Mouse (Mus musculus) CH12.LX (cell line): ENCODE data around the gene Slc4a2. TPM values are rescaled to one million over a fixed set of nuclear protein-coding genes. Genes with fewer than 3 reads are reported as not detected.

ENCODE experiments used
- DNase-seq: peaks from one replicate; pipeline ENCODE4 v3.0.0-alpha.2; 2013; ENCODE audit errors: extremely low read depth
- H3K27ac ChIP-seq: 2 replicates; pipeline ENCODE4 v1.5.1; 2012; ENCODE audit warnings: low read depth, mild to moderate bottlenecking, control low read depth, moderate library complexity; ENCODE audit not compliant: insufficient read depth
- H3K27me3 ChIP-seq: replicated peaks from 2 replicates; pipeline ENCODE3; 2012; ENCODE audit warnings: inconsistent platforms
- H3K36me3 ChIP-seq, 2 experiments: replicated peaks in 1 of 2; 2 replicates each; pipeline versions ENCODE3 to v1.6.1; 2012; ENCODE audit warnings: inconsistent platforms in 1 of 2, low read length in 1 of 2, mild to moderate bottlenecking in 1 of 2, mixed read lengths in 1 of 2, moderate library complexity in 1 of 2; ENCODE audit not compliant: control insufficient read depth in 1 of 2, insufficient read depth in 1 of 2
- H3K4me1 ChIP-seq, 2 experiments: 2 replicates each; pipeline ENCODE4 v1.6.1; 2012; ENCODE audit warnings: inconsistent platforms in 1 of 2, moderate library complexity in 1 of 2; ENCODE audit not compliant: insufficient read depth in 2 of 2, control insufficient read depth in 1 of 2
- H3K4me2 ChIP-seq: 2 replicates; pipeline ENCODE4 v1.6.1; 2012; ENCODE audit warnings: low read depth, mild to moderate bottlenecking, control low read depth; ENCODE audit not compliant: poor library complexity, insufficient read depth, severe bottlenecking
- H3K4me3 ChIP-seq, 3 experiments: fragments of 150-350 bp in 1 of 3; sonication (generic) in 1 of 3; replicated peaks in 1 of 3; 2 replicates each; pipeline versions ENCODE3 to v1.5.1; 2011 to 2012; ENCODE audit warnings: low read depth in 2 of 3, low read length in 2 of 3, mild to moderate bottlenecking in 2 of 3, moderate library complexity in 2 of 3, control low read depth in 1 of 3, improper control_type of control experiment in 1 of 3, inconsistent platforms in 1 of 3, mixed read lengths in 1 of 3; ENCODE audit not compliant: poor library complexity in 1 of 3
- H3K79me2 ChIP-seq: replicated peaks from 2 replicates; pipeline ENCODE4 v1.6.1; 2012; ENCODE audit warnings: mild to moderate bottlenecking, moderate library complexity; ENCODE audit not compliant: control insufficient read depth, poor library complexity, insufficient read depth, severe bottlenecking; ENCODE audit errors: extremely low read depth
- H3K9ac ChIP-seq: 2 replicates; pipeline ENCODE4 v1.6.1; 2012; ENCODE audit warnings: low read depth, mild to moderate bottlenecking, control low read depth, moderate library complexity; ENCODE audit not compliant: insufficient read depth
- H3K9me3 ChIP-seq: replicated peaks from 2 replicates; pipeline ENCODE3; 2012; ENCODE audit warnings: low read length, inconsistent platforms, mixed read lengths
- BHLHE40 ChIP-seq: IDR thresholded peaks from 2 replicates; pipeline ENCODE4 v1.6.1; 2011; ENCODE audit warnings: mild to moderate bottlenecking, low read depth, low read length, improper control_type of control experiment
- CHD1 ChIP-seq: IDR thresholded peaks from 2 replicates; pipeline ENCODE4 v1.6.1; 2012; ENCODE audit warnings: low read depth, low read length, improper control_type of control experiment, inconsistent platforms
- E2F4 ChIP-seq: IDR thresholded peaks from 2 replicates; pipeline ENCODE4 v1.6.1; 2011; ENCODE audit warnings: low read depth, low read length, improper control_type of control experiment; ENCODE audit not compliant: insufficient replicate concordance
- ELF1 ChIP-seq: IDR thresholded peaks from 2 replicates; pipeline ENCODE4 v1.6.1; 2014; ENCODE audit warnings: low read depth, mild to moderate bottlenecking, inconsistent platforms, low read length, improper control_type of control experiment
- GABPA ChIP-seq: IDR thresholded peaks from 2 replicates; pipeline ENCODE4 v1.6.1; 2012; ENCODE audit warnings: low read depth, low read length, improper control_type of control experiment, inconsistent platforms; ENCODE audit not compliant: insufficient replicate concordance
- HCFC1 ChIP-seq: IDR thresholded peaks from 2 replicates; pipeline ENCODE4 v1.6.1; 2012; ENCODE audit warnings: low read depth, mild to moderate bottlenecking, inconsistent platforms, low read length, improper control_type of control experiment
- IRF4 ChIP-seq: IDR thresholded peaks from 2 replicates; pipeline ENCODE4 v1.6.1; 2014; ENCODE audit warnings: low read depth, mild to moderate bottlenecking, inconsistent platforms, low read length, improper control_type of control experiment
- JUN ChIP-seq: IDR thresholded peaks from 2 replicates; pipeline ENCODE4 v1.6.1; 2011; ENCODE audit warnings: low read depth, mild to moderate bottlenecking, low read length, improper control_type of control experiment, moderate library complexity; ENCODE audit not compliant: insufficient read depth
- JUND ChIP-seq: conservative IDR thresholded peaks from 2 replicates; pipeline ENCODE4 v1.6.1; 2011; ENCODE audit warnings: low read depth, low read length, improper control_type of control experiment
- KAT2A ChIP-seq: IDR thresholded peaks from 2 replicates; pipeline ENCODE4 v1.6.1; 2012; ENCODE audit warnings: low read length, improper control_type of control experiment, inconsistent platforms; ENCODE audit not compliant: insufficient replicate concordance
- MAX ChIP-seq: IDR thresholded peaks from 2 replicates; pipeline ENCODE4 v1.6.1; 2011; ENCODE audit warnings: low read length, improper control_type of control experiment
- MEF2A ChIP-seq: IDR thresholded peaks from 2 replicates; pipeline ENCODE4 v1.6.1; 2014; ENCODE audit warnings: low read depth, mild to moderate bottlenecking, inconsistent platforms, low read length, improper control_type of control experiment, borderline replicate concordance
- MXI1 ChIP-seq: IDR thresholded peaks from 2 replicates; pipeline ENCODE4 v1.6.1; 2011; ENCODE audit warnings: mild to moderate bottlenecking, low read depth, low read length, improper control_type of control experiment
- MYC ChIP-seq: IDR thresholded peaks from 2 replicates; pipeline ENCODE4 v1.6.1; 2011; ENCODE audit warnings: low read depth, mild to moderate bottlenecking, improper control_type of control experiment, low read length
- NRF1 ChIP-seq: IDR thresholded peaks from 2 replicates; pipeline ENCODE4 v1.6.1; 2014; ENCODE audit warnings: low read depth, mild to moderate bottlenecking, inconsistent platforms, low read length, improper control_type of control experiment, moderate library complexity
- PAX5 ChIP-seq: IDR thresholded peaks from 2 replicates; pipeline ENCODE4 v1.6.1; 2012; ENCODE audit warnings: low read length, inconsistent platforms, mixed read lengths
- POLR2AphosphoS2 ChIP-seq: IDR thresholded peaks from 2 replicates; pipeline ENCODE4 v1.6.1; 2011; ENCODE audit warnings: low read depth, low read length, improper control_type of control experiment
- SIN3A ChIP-seq: IDR thresholded peaks from 2 replicates; pipeline ENCODE4 v1.6.1; 2012; ENCODE audit warnings: low read length, improper control_type of control experiment, inconsistent platforms
- USF1 ChIP-seq: IDR thresholded peaks from 2 replicates; pipeline ENCODE4 v1.6.1; 2014; ENCODE audit warnings: low read depth, mild to moderate bottlenecking, inconsistent platforms, low read length, improper control_type of control experiment
- USF2 ChIP-seq: conservative IDR thresholded peaks from 2 replicates; pipeline ENCODE4 v1.6.1; 2011; ENCODE audit warnings: low read depth, low read length, improper control_type of control experiment
- ZKSCAN1 ChIP-seq: IDR thresholded peaks from 2 replicates; pipeline ENCODE4 v1.6.1; 2012; ENCODE audit warnings: low read depth, inconsistent platforms, low read length, improper control_type of control experiment, borderline replicate concordance
- ZMIZ1 ChIP-seq: IDR thresholded peaks from 2 replicates; pipeline ENCODE4 v1.6.1; 2012; ENCODE audit warnings: low read depth, mild to moderate bottlenecking, inconsistent platforms, low read length, improper control_type of control experiment
- ZNF384 ChIP-seq: IDR thresholded peaks from 2 replicates; pipeline ENCODE4 v1.6.1; 2012; ENCODE audit warnings: low read depth, low read length, improper control_type of control experiment, inconsistent platforms
- dilution Hi-C: fragments of 300-500 bp; cut with MboI; formaldehyde crosslinking; loops from 2 replicates; pipeline ENCODE4 v1.14.3; 2020; ENCODE audit warnings: low sequenced_read_pairs; ENCODE audit not compliant: extremely low pct_unique_long_range_greater_than_20kb, extremely low pct_ligation_motif_present
- in situ Hi-C: fragments of 300-500 bp; cut with MboI; formaldehyde crosslinking; loops from 3 replicates; pipeline ENCODE4 v1.14.3; 2019; ENCODE audit warnings: low sequenced_read_pairs, low pct_ligation_motif_present, low pct_unique_long_range_greater_than_20kb, mixed read lengths
- polyA plus RNA-seq: library from polyadenylated mRNA; unstranded; fragments of >175 nt; gene quantifications from 2 replicates; pipeline ENCODE4 v1.2.1, GENCODE M21; 2012; ENCODE audit warnings: low read depth; ENCODE audit not compliant: insufficient read length
- total RNA-seq, 2 experiments: library from RNA; depleted of rRNA; stranded (reverse); fragments of 300-350 nt in 1 of 2; fragments of >200 nt in 1 of 2; gene quantifications; 2 replicates each; pipeline ENCODE4 v1.2.3; 2012 to 2014

The Slc4a2 gene
- total and polyA plus RNA-seq, 3 experiments = 12.9 to 27.2 (median 18.6) TPM

- peaks cover 6 to 26% of the 10 kb centered on the region in 2 experiments for H3K4me1 ChIP-seq
- no peak overlapping the region for H3K4me3 ChIP-seq
- no peak overlapping the region for H3K27ac ChIP-seq
- dilution Hi-C loops (no loop called here), in situ Hi-C loops (no loop called here)
- TF ChIP-seq HCFC1 = no peak
- TF ChIP-seq ZMIZ1 = no peak
- TF ChIP-seq CHD1 = no peak
- TF ChIP-seq ZNF384 = no peak
- no peak for TF ChIP-seq USF1
- TF ChIP-seq MAX = no peak
- TF ChIP-seq E2F4 = no peak
- no peak for TF ChIP-seq MXI1
- TF ChIP-seq KAT2A = no peak
- TF ChIP-seq PAX5 = no peak
- TF ChIP-seq NRF1 = no peak
- no peak for TF ChIP-seq IRF4
- no peaks in the 10 kb centered on the region for H3K27me3 ChIP-seq
- peaks cover 30 to 72% of the 10 kb centered on the region in 2 experiments for H3K36me3 ChIP-seq
- DNase-seq = no peak
- H3K4me2 ChIP-seq = no peak overlapping the region
- H3K79me2 ChIP-seq = no peaks in the 10 kb centered on the region
- H3K9me3 ChIP-seq = no peaks in the 10 kb centered on the region
- H3K9ac ChIP-seq = no peak overlapping the region
Measured at GRCm38 (mm10) chr5:24400362-24400761, 23.3 kb upstream of the Slc4a2 start.

GRCm38 (mm10) chr5:24400911-24401605 is 22.6 kb upstream of the Slc4a2 start:
- Histone ChIP-seq H3K9ac (no peak overlapping the region), H3K27ac (no peak overlapping the region), H3K4me1 (peaks cover 6 to 27% of the 10 kb centered on the region in 2 experiments), H3K4me2 (no peak overlapping the region), H3K36me3 (peaks cover 34 to 79% of the 10 kb centered on the region in 2 experiments), H3K27me3 (no peaks in the 10 kb centered on the region), H3K4me3 (no peak overlapping the region), H3K9me3 (no peaks in the 10 kb centered on the region), H3K79me2 (no peaks in the 10 kb centered on the region)
- in situ Hi-C loops (no loop called here), dilution Hi-C loops (no loop called here)
- DNase-seq = no peak
- TF ChIP-seq POLR2AphosphoS2 (no peak), ZMIZ1 (no peak), JUN (no peak), GABPA (no peak), ZKSCAN1 (no peak), BHLHE40 (no peak), MYC (no peak), MXI1 (no peak), ELF1 (no peak), MEF2A (no peak), CHD1 (no peak), USF2 (no peak), SIN3A (no peak), KAT2A (no peak), MAX (no peak), JUND (no peak)
